Mouse (Mus musculus) megakaryocyte, embryonic 14.5 days (primary cell): Measurements from ENCODE around the gene Phf11b.
"Not testable (repeated sequence)": the region's sequence is repeated elsewhere in the genome, so short reads cannot be mapped to it uniquely, and the experiment has no call there.

ENCODE experiments used
- FLI1 ChIP-seq: IDR thresholded peaks from 2 replicates; pipeline ENCODE4 v1.6.1; 2012; ENCODE audit warnings: low read length, inconsistent platforms, mixed read lengths
- GATA1 ChIP-seq: IDR thresholded peaks from 3 replicates; pipeline ENCODE4 v1.6.1; 2012; ENCODE audit warnings: mixed read lengths, low read length, inconsistent platforms, borderline replicate concordance

- TF ChIP-seq GATA1, FLI1: not testable (repeated sequence)
Measured at GRCm38 (mm10) chr14:59330499-59330898, 10.7 kb downstream of the Phf11b start.
